Mouse (Mus musculus): ENCODE data around the gene Pus1.

DNA sequence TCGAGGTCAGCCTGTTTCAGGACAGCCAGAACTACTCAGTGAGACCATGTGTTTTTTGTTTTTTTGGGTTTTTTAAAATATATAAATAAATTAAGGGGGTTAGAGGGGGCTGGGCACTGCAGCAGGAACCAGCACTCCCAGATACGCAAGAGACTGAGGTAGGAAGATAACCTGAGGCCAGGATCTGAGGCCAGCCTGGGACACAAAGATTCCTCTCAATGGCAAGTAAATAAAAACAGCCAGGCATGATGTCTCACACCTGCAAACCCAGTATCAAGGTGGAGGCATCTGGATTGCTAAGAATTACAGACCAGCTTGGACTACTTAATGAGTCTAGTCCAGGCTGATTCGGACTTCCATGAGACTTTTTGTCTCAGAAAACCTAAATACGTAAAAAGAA is 11.2 kb downstream of the Pus1 start:
- TF ChIP-seq EP300 (optimal IDR thresholded peaks at IDR 0.05) (no peak), CTCF (IDR thresholded peaks at IDR 0.05; ENCODE audit: low read depth) (no peak)
